Mouse (Mus musculus) forebrain, embryonic 12.5 days (tissue): ENCODE data around the gene Vsig10. TPM values are rescaled to one million over a fixed set of nuclear protein-coding genes. Genes with fewer than 3 reads are reported as not detected.

ENCODE experiments used
- ATAC-seq: fragments of 200-750 bp; cut with Nextera tagmentation; 2 replicates; pipeline ENCODE4 v1.8.0; 2017; ENCODE audit warnings: moderate TSS enrichment; ENCODE audit not compliant: low FRiP score
- H3K27ac ChIP-seq: fragments of 300-500 bp; sonication (generic); 2 replicates; pipeline ENCODE4 v1.5.1; 2016; ENCODE audit warnings: mild to moderate bottlenecking
- H3K27me3 ChIP-seq: fragments of 300-500 bp; sonication (generic); 2 replicates; pipeline ENCODE4 v1.6.1; 2016; ENCODE audit warnings: mild to moderate bottlenecking
- H3K36me3 ChIP-seq: fragments of 300-500 bp; sonication (generic); replicated peaks from 2 replicates; pipeline ENCODE4 v1.6.1; 2016; ENCODE audit warnings: mild to moderate bottlenecking
- H3K4me1 ChIP-seq: fragments of 300-500 bp; sonication (generic); 2 replicates; pipeline ENCODE4 v1.6.1; 2016
- H3K4me2 ChIP-seq: fragments of 300-500 bp; sonication (generic); 2 replicates; pipeline ENCODE4 v1.6.1; 2016; ENCODE audit warnings: mild to moderate bottlenecking, moderate library complexity
- H3K4me3 ChIP-seq: fragments of 300-500 bp; sonication (generic); replicated peaks from 2 replicates; pipeline ENCODE4 v1.5.1; 2016; ENCODE audit warnings: mild to moderate bottlenecking
- H3K9ac ChIP-seq: fragments of 300-500 bp; sonication (generic); 2 replicates; pipeline ENCODE4 v1.6.1; 2016; ENCODE audit warnings: mild to moderate bottlenecking
- H3K9me3 ChIP-seq: fragments of 300-500 bp; sonication (generic); 2 replicates; pipeline ENCODE4 v1.6.1; 2016
- WGBS: fragments of 180-500 bp; shearing (Covaris S2); methylation state at CpG from one replicate; pipeline ENCODE4 v1.1.7; 2016; 5-methylcytosine and 5-hydroxymethylcytosine counted together
- polyA plus RNA-seq: library from polyadenylated mRNA; unstranded; fragments of >200 nt; fragmentation: Nextera tagmentation; extraction: Ambion mirVana; gene quantifications from 2 replicates; pipeline ENCODE4 v1.2.1, GENCODE M21; 2016

Vsig10 gene
- polyA plus RNA-seq, 1 experiment from 2014 or later, result 3.0 TPM

DNA sequence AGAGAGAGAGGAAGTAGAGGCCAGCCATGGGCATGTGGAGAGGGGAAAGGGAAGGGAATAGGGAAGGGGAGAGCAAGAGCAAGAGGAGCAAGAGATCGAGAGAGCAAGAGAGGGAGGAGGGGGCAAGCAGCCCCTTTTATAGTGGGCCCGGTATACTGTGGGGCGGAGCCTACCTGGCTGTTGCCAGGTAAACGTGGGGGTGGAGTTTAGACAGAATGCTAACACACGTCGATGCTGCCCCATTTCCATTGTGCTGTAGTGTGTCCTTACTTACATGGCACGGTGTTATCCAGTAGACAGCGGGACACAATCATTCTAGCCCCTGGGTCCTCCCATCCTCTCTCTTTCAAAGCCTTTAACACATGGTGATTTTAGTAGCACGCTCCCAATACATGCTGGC lies 80.4 kb downstream of the Vsig10 start:
- no peak overlapping the region for H3K4me3 ChIP-seq
- H3K9ac ChIP-seq, result no peak overlapping the region
- H3K27me3 ChIP-seq, result no peaks in the 10 kb centered on the region
- H3K9me3 ChIP-seq, result no peaks in the 10 kb centered on the region
- H3K4me1 ChIP-seq, result peaks cover 3% of the 10 kb centered on the region
- no peak overlapping the region for H3K4me2 ChIP-seq
- ATAC-seq, result no peak
- H3K27ac ChIP-seq, result no peak overlapping the region
- no peaks in the 10 kb centered on the region for H3K36me3 ChIP-seq
- 78% methylated on average over 9 of the region's 9 CpGs for WGBS

DNA sequence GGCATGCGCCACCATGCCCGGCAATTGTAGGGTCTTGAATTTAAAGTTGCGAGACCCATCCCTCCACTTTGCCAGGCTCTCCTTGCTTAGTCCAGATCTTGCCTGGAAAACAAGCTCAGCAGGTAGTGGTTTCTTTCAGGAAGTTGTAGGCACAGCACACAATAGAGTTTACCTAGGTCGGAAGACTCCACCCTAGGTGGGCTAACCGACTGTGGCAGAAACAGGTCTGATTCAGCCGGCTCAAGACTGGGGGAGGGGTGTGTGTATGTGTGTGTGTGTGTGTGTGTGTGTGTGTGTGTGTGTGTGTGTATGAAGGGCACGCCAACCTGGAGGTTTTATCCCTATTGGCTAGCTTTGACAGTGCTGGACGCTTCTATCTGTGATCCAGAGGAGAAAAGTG lies 84.7 kb downstream of the Vsig10 start:
- H3K36me3 ChIP-seq, result no peaks in the 10 kb centered on the region
- H3K27ac ChIP-seq, result no peak overlapping the region
- no peaks in the 10 kb centered on the region for H3K4me1 ChIP-seq
- H3K9ac ChIP-seq, result no peak overlapping the region
- no peaks in the 10 kb centered on the region for H3K9me3 ChIP-seq
- H3K4me3 ChIP-seq, result no peak overlapping the region
- WGBS, result 89% methylated on average over 8 of the region's 8 CpGs
- no peak for ATAC-seq
- H3K4me2 ChIP-seq, result no peak overlapping the region
- no peaks in the 10 kb centered on the region for H3K27me3 ChIP-seq

Other genes starting within 250 kb of the Vsig10 start
- 113 and 116 TPM in 2 replicates for gene Suds3, start 203.0 kb upstream of the Vsig10 start, polyA plus RNA-seq
- gene Taok3, start 199.0 kb upstream of the Vsig10 start, polyA plus RNA-seq, result 24.3 and 24.8 TPM in 2 replicates
- 856 and 860 TPM in 2 replicates for gene Pebp1, start 31.5 kb upstream of the Vsig10 start, polyA plus RNA-seq
- gene Wsb2, start 38.2 kb downstream of the Vsig10 start, polyA plus RNA-seq, result 94.4 and 95.5 TPM in 2 replicates
- 82.0 and 86.0 TPM in 2 replicates for gene Rfc5, start 70.0 kb downstream of the Vsig10 start, polyA plus RNA-seq
- gene Ksr2, start 94.9 kb downstream of the Vsig10 start, polyA plus RNA-seq, result 2.2 and 2.7 TPM in 2 replicates